Mouse (Mus musculus) liver, adult 2 months (tissue): Measurements from ENCODE around the gene Atp13a4.

ENCODE experiments used
- CTCF ChIP-seq: fragments of 200-500 bp; IDR thresholded peaks from 2 replicates; pipeline ENCODE4 v1.5.1; 2011; ENCODE audit warnings: low read depth, low read length, control low read depth
- POLR2A ChIP-seq: fragments of 200-500 bp; IDR thresholded peaks from 2 replicates; pipeline ENCODE4 v1.6.1; 2011; ENCODE audit warnings: low read length, control low read depth; ENCODE audit not compliant: insufficient read depth; ENCODE audit errors: extremely low read depth

GRCm38 (mm10) chr16:29560869-29561268 lies 16.2 kb upstream of the Atp13a4 start:
- TF ChIP-seq POLR2A (no peak), CTCF (peak; percentile 60; the same call in 1 of the 2 replicates)
